Mouse (Mus musculus) left cerebral cortex, postnatal 10 days (tissue): Measurements from ENCODE around the gene Col6a6. TPM values are rescaled to one million over a fixed set of nuclear protein-coding genes. Genes with fewer than 3 reads are reported as not detected.

Source experiments
- total RNA-seq, 2 experiments: library from RNA; stranded (reverse); gene quantifications; 2 replicates each; pipeline ENCODE4 v1.2.3; 2021

The Col6a6 gene
- total RNA-seq, 2 experiments from 2014 or later: 0.63 to 0.69 TPM

Other genes starting within 250 kb of the Col6a6 start
- 10 to 100 TPM; 37.2 to 37.9 TPM for gene Pik3r4, start 185.2 kb downstream of the Col6a6 start, total RNA-seq
- 1 to 10 TPM; 1.6 to 2.1 TPM for gene Col6a5, start 132.5 kb upstream of the Col6a6 start, total RNA-seq